Mouse (Mus musculus) c-Kit-positive CD71-positive TER-119-negative erythroid progenitor cells, embryonic 14.5 days (primary cell): ENCODE data around the gene Zfp229.
"Not testable (repeated sequence)": the region's sequence is repeated elsewhere in the genome, so short reads cannot be mapped to it uniquely, and the experiment has no call there.

Experiments used
- DNase-seq: peaks from one replicate; pipeline ENCODE4 v3.0.0-alpha.2; 2013; ENCODE audit warnings: low read depth

Gene Zfp229

DNA sequence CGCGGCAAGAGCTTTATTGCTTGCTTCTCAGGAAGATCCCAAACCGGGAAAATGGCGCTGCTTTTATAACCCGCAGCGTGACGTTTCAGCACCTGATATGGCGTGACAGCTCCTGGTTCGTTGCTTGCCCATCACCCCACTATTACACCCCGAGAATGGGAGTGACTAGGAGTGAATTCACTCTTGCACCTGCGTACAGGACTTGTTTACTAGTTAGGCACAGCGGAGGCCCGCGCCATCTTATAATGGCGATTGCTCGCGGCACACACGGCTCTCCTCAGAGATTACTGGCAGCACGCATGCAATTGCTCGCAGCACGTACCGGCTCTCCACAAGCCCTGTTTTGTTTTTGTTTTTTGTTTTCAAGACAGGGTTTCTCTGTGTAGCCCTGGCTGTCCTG lies at the start of gene Zfp229:
Gene Zfp229, plus strand, starts transcription at position 301 of the 400 bp plus-strand sequence.
- DNase-seq: not testable (repeated sequence)

- no peak for DNase-seq
Observed at GRCm38 (mm10) chr17:21691560-21691959, 39.0 kb upstream of the Zfp229 start, which contains the start of gene Gm10226. Gene Gm10226 (plus strand): TSS chr17:21691860.

DNA sequence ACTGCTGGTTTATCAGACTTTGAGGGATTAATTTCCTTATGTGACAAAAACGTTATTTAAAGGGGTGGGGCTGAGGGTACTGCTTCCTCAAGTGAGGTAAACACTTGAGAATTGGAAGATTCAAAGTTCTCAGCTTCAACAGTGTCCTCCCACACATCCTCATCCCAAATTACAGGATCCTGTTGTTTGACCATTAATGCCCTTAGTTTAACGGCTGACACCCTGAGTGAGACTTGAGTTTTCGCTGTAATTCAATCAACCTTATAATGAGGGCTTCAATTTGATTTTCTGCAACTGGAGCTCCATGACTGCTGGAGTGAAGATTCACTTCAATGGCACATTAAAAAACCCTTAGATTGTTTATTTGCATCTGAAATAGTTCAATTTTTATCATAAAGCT lies 37.3 kb upstream of the Zfp229 start:
- no peak for DNase-seq

DNA sequence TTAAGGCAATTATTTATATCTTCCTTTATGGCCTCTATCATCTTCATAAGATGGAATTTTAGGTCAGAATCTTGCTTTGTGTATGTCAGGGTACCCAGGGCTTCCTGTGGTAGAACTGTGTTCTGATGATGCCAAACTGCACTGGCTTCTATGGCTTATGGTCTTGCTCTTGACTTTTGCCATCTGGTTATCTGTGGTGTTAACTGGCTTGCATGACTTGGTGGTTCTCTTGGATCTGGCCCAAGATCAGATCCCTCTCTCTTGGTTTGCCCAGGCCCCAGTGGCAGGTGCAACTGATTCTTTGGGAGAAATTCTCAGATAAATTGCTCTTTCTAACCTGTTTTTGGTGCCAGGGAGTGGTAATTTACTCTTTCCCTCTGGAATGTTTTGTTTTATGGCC lies 34.5 kb upstream of the Zfp229 start:
- no peak for DNase-seq

DNA sequence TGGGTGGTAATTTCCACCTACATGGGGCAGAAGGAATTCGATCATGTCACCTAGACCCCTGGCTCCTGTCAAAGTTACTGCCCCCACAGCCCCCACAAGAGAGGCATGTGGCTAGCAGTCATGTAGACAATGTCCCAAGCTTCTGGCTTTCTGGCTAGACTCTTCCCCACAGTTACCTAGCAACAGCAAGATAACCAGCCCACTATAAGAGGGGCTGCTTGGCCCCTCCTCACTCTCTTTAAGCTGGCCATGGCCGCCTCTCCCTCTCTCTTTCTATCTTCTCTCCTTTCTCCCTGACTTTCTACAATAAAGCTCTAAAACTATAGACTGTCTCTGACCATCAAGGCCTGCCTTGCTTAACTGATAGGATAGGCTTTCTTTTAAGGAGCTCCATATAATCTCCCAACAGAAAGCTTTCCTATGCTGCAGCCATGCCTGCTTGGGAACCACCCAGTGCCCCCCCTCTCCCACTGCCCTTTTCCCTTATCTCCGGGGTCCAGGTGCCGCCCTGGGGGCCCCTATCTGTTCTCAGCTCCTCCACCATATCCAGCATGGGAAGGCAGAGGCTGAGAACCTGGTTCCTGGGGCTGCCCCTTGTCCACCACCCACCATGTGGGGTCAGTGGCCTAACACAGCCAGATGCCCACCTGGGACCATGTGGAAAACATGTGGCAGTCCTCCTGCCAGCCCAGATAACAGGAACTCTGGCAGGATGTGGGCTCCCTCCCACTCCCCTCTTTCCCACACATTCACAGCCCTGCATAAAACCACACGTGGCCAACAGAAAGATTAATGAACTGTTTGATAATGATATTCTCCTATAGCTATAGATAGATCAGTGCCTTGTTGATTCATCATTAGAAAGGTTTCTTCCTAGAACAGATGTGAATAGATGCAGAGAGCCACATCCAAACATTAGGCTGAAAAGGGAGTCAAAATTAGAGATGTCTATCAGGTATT lies 28.0 kb upstream of the Zfp229 start:
- DNase-seq: peak; percentile 76

DNA sequence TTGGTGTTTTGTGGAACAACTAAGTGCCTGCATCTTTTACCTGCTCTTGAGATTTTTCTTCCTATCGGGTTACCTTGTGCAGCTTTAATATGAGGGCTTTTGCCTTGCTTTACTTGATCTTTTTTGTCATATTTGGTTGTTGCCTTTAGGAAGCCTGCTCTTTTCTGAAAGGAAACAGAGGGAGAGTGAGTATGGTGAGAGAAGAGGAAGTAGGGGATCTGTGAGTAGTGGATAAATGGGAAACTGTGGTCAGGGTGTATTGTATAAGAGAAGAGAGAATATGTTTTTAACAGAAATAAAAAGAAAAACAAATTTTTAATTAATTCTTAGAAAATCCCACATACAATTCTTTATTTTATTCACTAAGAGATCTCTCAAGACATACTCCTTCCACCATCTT lies 27.2 kb upstream of the Zfp229 start:
- no peak for DNase-seq

DNA sequence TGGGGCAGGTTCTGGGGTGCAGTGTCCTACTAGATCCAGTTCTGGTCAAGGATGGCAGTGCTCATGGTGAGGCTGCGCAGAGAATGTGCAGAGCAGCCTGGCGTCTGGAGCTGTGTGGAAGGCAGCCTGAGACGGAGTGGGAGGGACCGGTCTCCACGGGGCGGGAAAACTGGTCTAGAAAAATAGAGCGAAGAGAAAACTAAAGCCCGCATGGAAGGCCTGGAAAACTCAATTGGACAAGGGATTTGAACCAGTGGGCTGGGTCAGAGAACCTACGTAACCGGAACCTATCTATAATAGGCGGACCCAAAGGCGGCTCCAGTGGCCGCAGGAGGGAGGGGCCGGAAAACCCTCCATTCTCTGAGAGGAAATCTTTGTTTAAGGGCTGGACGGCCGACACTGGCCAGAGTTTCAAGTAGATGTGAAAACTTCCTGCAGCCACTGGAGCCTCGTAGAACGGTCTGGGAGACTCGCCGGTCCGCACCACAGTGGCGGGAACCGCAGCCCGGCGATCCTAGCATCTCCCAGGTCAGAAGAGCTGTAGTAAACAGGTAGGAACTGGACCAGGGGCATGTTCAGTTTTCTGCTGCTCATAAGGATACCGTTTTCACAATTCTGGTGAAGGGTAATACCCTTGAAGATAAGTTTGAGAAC lies 23.1 kb upstream of the Zfp229 start, which contains the start of gene Zfp760:
Gene Zfp760, plus strand, starts transcription at position 399 of the 654 bp plus-strand sequence.
- peak; percentile 68 for DNase-seq

DNA sequence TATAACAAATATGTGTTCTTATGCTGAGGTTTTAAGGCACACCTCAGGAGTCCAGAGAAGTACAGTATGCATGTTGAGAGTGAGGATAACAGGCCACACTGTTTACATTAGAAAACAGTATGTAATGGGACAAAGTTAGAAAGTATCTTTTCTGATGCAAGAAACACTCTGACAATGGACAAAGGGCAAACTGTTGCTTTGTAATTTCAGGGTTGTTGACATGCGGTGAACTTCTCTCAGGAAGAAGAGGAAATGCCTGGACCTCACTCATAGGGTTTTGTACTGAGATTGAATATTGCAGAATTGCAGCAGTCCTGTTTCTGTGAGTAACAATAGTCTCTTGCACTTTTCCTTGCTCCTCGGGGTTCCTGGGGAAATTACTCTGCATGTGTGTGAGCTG lies 22.2 kb upstream of the Zfp229 start:
- no peak for DNase-seq

GRCm38 (mm10) chr17:21733049-21733448 lies 2.5 kb downstream of the Zfp229 start:
- no peak for DNase-seq

GRCm38 (mm10) chr17:21733529-21734031 lies 3.0 kb downstream of the Zfp229 start:
- peak; percentile 69 for DNase-seq

- DNase-seq: no peak
Observed at GRCm38 (mm10) chr17:21752791-21753190, 22.2 kb downstream of the Zfp229 start.

DNA sequence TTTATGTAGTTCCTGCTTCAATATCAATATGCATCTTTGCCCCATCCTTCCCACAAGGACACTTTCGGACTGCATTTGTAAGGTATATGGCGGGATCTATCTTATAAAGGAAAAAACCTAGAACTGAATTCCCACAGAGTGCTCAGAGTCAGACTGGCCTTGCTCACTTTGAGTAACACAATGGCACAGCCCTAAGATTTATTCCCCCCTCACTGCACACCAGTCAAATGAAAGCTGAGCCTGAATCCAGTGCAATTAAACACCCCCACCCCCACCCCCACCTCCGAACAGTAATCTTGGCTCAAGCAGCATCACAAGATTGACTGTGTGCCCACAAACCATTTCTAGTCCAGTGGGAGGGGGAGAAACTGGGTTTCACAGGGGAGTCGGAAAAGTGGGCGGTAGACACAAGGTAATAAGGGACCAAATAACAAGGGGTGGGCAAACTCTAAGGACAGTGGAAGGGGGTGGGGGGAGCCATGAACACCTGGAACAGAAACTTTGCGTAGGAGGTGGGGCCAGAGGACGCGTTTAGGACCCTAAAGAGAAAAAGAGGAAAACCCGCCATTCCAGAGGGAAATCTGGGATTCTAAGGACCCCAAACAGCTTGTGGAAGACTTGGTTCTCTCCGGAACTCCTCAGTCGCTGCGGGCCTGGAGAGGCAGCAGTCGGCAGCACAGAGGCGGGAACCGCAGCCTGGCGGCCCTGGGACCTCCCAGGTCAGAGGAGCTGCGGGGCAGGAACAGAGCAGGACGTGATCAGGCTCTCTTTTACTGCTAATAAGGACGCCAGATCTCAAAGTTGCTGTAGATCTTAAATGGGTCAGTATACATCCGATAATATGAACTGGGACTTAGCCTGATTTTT lies 23.0 kb downstream of the Zfp229 start:
- DNase-seq: no peak

GRCm38 (mm10) chr17:21770336-21770735 lies 39.7 kb downstream of the Zfp229 start:
- DNase-seq: no peak

- DNase-seq: no peak
Observed at GRCm38 (mm10) chr17:21792256-21792655, 61.7 kb downstream of the Zfp229 start.

GRCm38 (mm10) chr17:21801373-21801772 lies 70.8 kb downstream of the Zfp229 start:
- DNase-seq: peak; percentile 42
